Mouse (Mus musculus): ENCODE results near the gene Tsc2. TPM values are rescaled to one million over a fixed set of nuclear protein-coding genes. Genes with fewer than 3 reads are reported as not detected.
A peak's percentile ranks its signal among the peaks of the same experiment; 100 is the strongest.

The Tsc2 gene
- total RNA-seq, 1 experiment: 93.0 TPM

GRCm38 (mm10) chr17:24638840-24639239 lies 6.4 kb upstream of the Tsc2 start:
- no peak overlapping the region for H3K4me3 ChIP-seq (ENCODE audit: insufficient read depth in 1 of 2, low read depth in 1 of 2, low read length in 2 of 2, poor library complexity in 1 of 2, severe bottlenecking in 1 of 2)
- no peaks in the 10 kb centered on the region for H3K9me3 ChIP-seq (ENCODE audit: control insufficient read depth, insufficient read depth, low read depth, low read length)
- in situ Hi-C loops (cut with MboI; ENCODE audit: low sequenced_read_pairs in 2 of 2, unreplicated experiment in 2 of 2): no loop called here
- H3K4me1 ChIP-seq (ENCODE audit: control insufficient read depth in 2 of 2, insufficient read depth in 2 of 2, low read length in 2 of 2, poor library complexity in 1 of 2): peaks cover 0 to 24% of the 10 kb centered on the region in 2 experiments; a peak in 2 of 4 replicates
- no peak for TF ChIP-seq CHD2 (IDR thresholded peaks at IDR 0.05; ENCODE audit: low read depth, low read length)
- no peak for TF ChIP-seq HCFC1 (IDR thresholded peaks at IDR 0.05; ENCODE audit: borderline replicate concordance, insufficient read depth, low read length)
- TF ChIP-seq MAFK (IDR thresholded peaks at IDR 0.05; ENCODE audit: insufficient read depth, low read depth, low read length): no peak
- no peak for TF ChIP-seq ZNF384 (IDR thresholded peaks at IDR 0.05; ENCODE audit: low read depth, low read length)
- no peak for TF ChIP-seq ZC3H11A (IDR thresholded peaks at IDR 0.05; ENCODE audit: borderline replicate concordance, low read depth, low read length)
- H3K9ac ChIP-seq (ENCODE audit: insufficient read depth, low read depth, low read length, poor library complexity, severe bottlenecking): peak overlapping the region; percentile 43; the same call in 1 of the 2 replicates
- peak overlapping the region; percentile 35; the same call in 1 of the 2 replicates for H3K27ac ChIP-seq (ENCODE audit: insufficient read depth, low read depth, low read length, poor library complexity, severe bottlenecking)
- DNase-seq (ENCODE audit: low read depth, low spot score): no peak
- H3K36me3 ChIP-seq (ENCODE audit: control insufficient read depth, insufficient read depth, low read length, poor library complexity, severe bottlenecking): peaks cover 16% of the 10 kb centered on the region; the same call in 1 of the 2 replicates

GRCm38 (mm10) chr17:24638214-24638613 lies 5.8 kb upstream of the Tsc2 start:
- Histone ChIP-seq H3K4me3 (ENCODE audit: insufficient read depth in 1 of 2, low read depth in 1 of 2, low read length in 2 of 2, poor library complexity in 1 of 2, severe bottlenecking in 1 of 2) (no peak overlapping the region), H3K27ac (ENCODE audit: insufficient read depth, low read depth, low read length, poor library complexity, severe bottlenecking) (no peak overlapping the region; the same call in 1 of the 2 replicates), H3K4me1 (ENCODE audit: control insufficient read depth in 2 of 2, insufficient read depth in 2 of 2, low read length in 2 of 2, poor library complexity in 1 of 2) (peaks cover 0 to 25% of the 10 kb centered on the region in 2 experiments; a peak in 2 of 4 replicates), H3K36me3 (ENCODE audit: control insufficient read depth, insufficient read depth, low read length, poor library complexity, severe bottlenecking) (peaks cover 16% of the 10 kb centered on the region; the same call in 1 of the 2 replicates), H3K9ac (ENCODE audit: insufficient read depth, low read depth, low read length, poor library complexity, severe bottlenecking) (no peak overlapping the region), H3K9me3 (ENCODE audit: control insufficient read depth, insufficient read depth, low read depth, low read length) (no peaks in the 10 kb centered on the region)
- TF ChIP-seq ZC3H11A (IDR thresholded peaks at IDR 0.05; ENCODE audit: borderline replicate concordance, low read depth, low read length): no peak
- no peak for TF ChIP-seq ZNF384 (IDR thresholded peaks at IDR 0.05; ENCODE audit: low read depth, low read length)
- TF ChIP-seq HCFC1 (IDR thresholded peaks at IDR 0.05; ENCODE audit: borderline replicate concordance, insufficient read depth, low read length): no peak
- no peak for TF ChIP-seq MAFK (IDR thresholded peaks at IDR 0.05; ENCODE audit: insufficient read depth, low read depth, low read length)
- no peak for TF ChIP-seq CHD2 (IDR thresholded peaks at IDR 0.05; ENCODE audit: low read depth, low read length)
- no peak for DNase-seq (ENCODE audit: low read depth, low spot score)
- in situ Hi-C loops (cut with MboI; ENCODE audit: low sequenced_read_pairs in 2 of 2, unreplicated experiment in 2 of 2): no loop called here

- Histone ChIP-seq H3K4me1 (ENCODE audit: control insufficient read depth in 2 of 2, insufficient read depth in 2 of 2, low read length in 2 of 2, poor library complexity in 1 of 2) (peaks cover 0 to 25% of the 10 kb centered on the region in 2 experiments; a peak in 2 of 4 replicates), H3K9ac (ENCODE audit: insufficient read depth, low read depth, low read length, poor library complexity, severe bottlenecking) (no peak overlapping the region)
These were observed 4.5 kb upstream of the Tsc2 start for GRCm38 (mm10) chr17:24636781-24637481.

GRCm38 (mm10) chr17:24635694-24636093 lies 3.3 kb upstream of the Tsc2 start:
- Histone ChIP-seq H3K4me1 (ENCODE audit: control insufficient read depth in 2 of 2, insufficient read depth in 2 of 2, low read length in 2 of 2, poor library complexity in 1 of 2) (peaks cover 0 to 25% of the 10 kb centered on the region in 2 experiments; a peak in 2 of 4 replicates), H3K4me3 (ENCODE audit: insufficient read depth in 1 of 2, low read depth in 1 of 2, low read length in 2 of 2, poor library complexity in 1 of 2, severe bottlenecking in 1 of 2) (no peak overlapping the region), H3K9me3 (ENCODE audit: control insufficient read depth, insufficient read depth, low read depth, low read length) (no peaks in the 10 kb centered on the region), H3K36me3 (ENCODE audit: control insufficient read depth, insufficient read depth, low read length, poor library complexity, severe bottlenecking) (peaks cover 12% of the 10 kb centered on the region; the same call in 1 of the 2 replicates), H3K9ac (ENCODE audit: insufficient read depth, low read depth, low read length, poor library complexity, severe bottlenecking) (no peak overlapping the region), H3K27ac (ENCODE audit: insufficient read depth, low read depth, low read length, poor library complexity, severe bottlenecking) (no peak overlapping the region)
- no peak for TF ChIP-seq ZC3H11A (IDR thresholded peaks at IDR 0.05; ENCODE audit: borderline replicate concordance, low read depth, low read length)
- TF ChIP-seq HCFC1 (IDR thresholded peaks at IDR 0.05; ENCODE audit: borderline replicate concordance, insufficient read depth, low read length): no peak
- TF ChIP-seq MAFK (IDR thresholded peaks at IDR 0.05; ENCODE audit: insufficient read depth, low read depth, low read length): no peak
- TF ChIP-seq ZNF384 (IDR thresholded peaks at IDR 0.05; ENCODE audit: low read depth, low read length): no peak
- no peak for TF ChIP-seq CHD2 (IDR thresholded peaks at IDR 0.05; ENCODE audit: low read depth, low read length)
- no peak for DNase-seq (ENCODE audit: low read depth, low spot score)
- in situ Hi-C loops (cut with MboI; ENCODE audit: low sequenced_read_pairs in 2 of 2, unreplicated experiment in 2 of 2): no loop called here

More at GRCm38 (mm10) chr17:24636781-24637481, 4.5 kb upstream of the Tsc2 start:
- Histone ChIP-seq H3K27ac (ENCODE audit: insufficient read depth, low read depth, low read length, poor library complexity, severe bottlenecking) (peak overlapping the region; percentile 8; the same call in 1 of the 2 replicates), H3K36me3 (ENCODE audit: control insufficient read depth, insufficient read depth, low read length, poor library complexity, severe bottlenecking) (peaks cover 14% of the 10 kb centered on the region; the same call in 1 of the 2 replicates), H3K9me3 (ENCODE audit: control insufficient read depth, insufficient read depth, low read depth, low read length) (no peaks in the 10 kb centered on the region), H3K4me3 (ENCODE audit: insufficient read depth in 1 of 2, low read depth in 1 of 2, low read length in 2 of 2, poor library complexity in 1 of 2, severe bottlenecking in 1 of 2) (no peak overlapping the region)
- in situ Hi-C loops (cut with MboI; ENCODE audit: low sequenced_read_pairs in 2 of 2, unreplicated experiment in 2 of 2): no loop called here
- DNase-seq (ENCODE audit: low read depth, low spot score): no peak
- no peak for TF ChIP-seq ZC3H11A (IDR thresholded peaks at IDR 0.05; ENCODE audit: borderline replicate concordance, low read depth, low read length)
- no peak for TF ChIP-seq MAFK (IDR thresholded peaks at IDR 0.05; ENCODE audit: insufficient read depth, low read depth, low read length)
- no peak for TF ChIP-seq ZNF384 (IDR thresholded peaks at IDR 0.05; ENCODE audit: low read depth, low read length)

All from ES-E14 (cell line).